Mouse (Mus musculus) embryo, embryonic 9.5 days (tissue): ENCODE measurements around the gene Per1.

Experiments used
- DNase-seq: peaks from one replicate; pipeline ENCODE4 v3.0.0-alpha.2; 2017; ENCODE audit errors: extremely low spot score

Gene Per1

DNA sequence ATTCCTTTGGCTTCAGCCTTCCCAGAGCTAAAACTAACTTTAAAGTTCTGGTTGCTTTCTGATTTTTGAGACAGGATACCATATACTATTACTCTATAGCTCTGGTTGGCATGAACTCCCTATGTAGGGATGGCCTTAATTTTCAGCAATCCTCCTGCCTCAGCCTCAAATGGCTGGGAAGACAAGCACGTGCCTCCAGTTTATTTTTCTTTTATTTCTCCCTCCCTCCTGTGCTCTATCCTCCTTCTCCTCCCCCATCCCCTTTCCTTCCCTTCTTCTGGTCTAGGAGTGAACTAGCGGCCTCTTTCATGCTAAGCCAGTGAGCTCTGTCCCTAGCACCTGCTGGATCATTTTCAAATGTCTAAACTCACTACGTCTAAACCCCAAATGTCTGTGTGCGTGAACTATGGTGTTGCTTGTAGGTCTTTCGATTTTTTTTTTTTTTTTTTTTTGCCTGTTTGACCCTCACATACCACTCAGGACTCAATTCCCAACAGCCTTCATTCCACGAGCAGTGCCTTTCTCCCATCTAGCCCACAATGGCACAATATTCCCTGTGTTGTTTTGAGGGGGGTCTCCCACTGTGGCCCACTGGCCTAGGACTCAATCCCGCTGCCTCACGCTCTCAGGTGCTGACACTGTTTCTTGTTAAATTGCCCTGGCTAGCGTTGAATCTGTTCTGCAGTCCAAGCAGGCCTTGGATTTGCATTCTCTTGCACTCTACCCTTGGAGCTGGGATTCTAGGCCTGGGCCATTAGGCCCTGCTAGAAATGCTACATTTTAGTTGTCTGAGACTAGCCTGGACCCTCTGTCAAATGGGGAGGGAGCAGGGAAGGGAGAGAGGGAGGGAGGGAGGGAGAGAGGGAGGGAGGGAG is 30.5 kb upstream of the Per1 start:
- no peak for DNase-seq

DNA sequence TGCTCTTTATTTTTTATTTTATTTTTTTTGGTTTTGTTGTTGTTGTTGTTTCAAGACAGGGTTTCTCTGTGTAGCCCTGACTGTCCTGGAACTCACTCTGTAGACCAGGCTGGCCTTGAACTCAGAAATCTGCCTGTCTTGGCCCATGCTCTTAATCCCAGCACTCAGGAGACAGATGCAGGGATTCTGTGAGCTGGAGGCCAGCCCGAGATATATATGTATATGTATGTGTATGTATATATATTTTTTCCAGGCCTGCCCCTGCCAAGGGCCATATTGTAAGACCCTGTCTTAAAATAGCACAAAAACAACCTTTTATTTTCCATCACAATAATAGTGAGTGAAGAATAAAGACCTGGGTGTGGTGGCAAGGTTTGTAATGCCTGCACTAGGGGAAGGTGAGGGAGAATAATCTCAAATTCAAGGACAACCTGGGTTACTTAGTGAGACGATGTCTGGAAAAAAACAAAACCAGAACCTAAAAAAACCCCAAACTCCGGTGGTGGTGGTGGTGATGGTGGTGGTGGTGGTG is 29.6 kb upstream of the Per1 start:
- no peak for DNase-seq

DNA sequence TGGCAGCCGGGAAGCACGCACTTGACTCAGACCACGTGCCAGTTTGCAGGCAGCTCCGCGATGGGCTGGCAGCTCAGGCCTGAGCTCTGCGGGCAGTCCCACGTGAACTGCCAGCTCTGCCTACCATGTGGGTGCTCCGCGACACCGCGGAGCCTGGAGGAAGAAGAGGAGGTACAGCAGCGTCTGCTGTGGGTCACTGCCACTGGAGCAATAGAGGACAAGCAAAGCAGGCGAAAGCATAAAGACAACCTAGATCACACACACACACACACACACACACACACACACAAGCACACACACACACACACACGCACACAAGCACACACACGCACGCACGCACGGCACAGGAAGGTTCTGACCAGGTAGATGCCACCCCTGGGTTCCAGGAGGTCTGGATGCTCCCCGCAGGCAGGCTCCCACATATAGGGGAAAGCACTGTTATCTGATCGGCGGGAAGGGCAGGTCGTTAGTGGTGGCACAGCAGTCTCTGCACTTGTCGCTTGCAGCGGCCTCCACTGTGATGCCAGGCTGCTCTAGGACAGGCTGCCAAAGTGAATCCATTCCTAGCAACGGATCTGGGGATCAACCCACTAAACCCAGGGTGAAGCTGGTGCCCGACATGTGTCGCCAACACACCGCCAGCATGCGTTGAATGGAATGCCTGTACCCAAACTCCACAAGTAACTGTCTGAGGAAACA is 28.7 kb upstream of the Per1 start:
- DNase-seq, result peak; percentile 56

GRCm38 (mm10) chr11:69066956-69067355 is 28.1 kb upstream of the Per1 start:
- peak; percentile 88 for DNase-seq

DNA sequence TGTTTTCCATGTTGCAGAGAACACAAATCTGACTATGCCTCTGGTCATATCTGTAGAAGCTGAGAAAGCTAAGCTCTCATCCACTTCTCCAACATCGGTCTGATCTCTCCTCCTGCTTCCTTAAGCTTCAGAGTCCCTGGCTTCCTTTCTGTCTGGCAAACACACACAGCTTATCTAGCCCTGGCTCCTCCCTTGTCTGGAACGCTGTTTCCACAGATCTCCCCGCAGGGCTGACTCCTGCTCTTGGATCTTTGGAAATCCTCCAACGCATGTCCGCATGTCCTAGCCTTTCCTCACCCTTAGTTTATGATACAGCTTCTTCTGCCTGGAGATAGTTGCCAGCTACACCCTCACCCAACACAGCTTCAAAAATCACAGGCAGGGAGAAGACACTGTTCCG is 27.4 kb upstream of the Per1 start:
- DNase-seq, result no peak

DNA sequence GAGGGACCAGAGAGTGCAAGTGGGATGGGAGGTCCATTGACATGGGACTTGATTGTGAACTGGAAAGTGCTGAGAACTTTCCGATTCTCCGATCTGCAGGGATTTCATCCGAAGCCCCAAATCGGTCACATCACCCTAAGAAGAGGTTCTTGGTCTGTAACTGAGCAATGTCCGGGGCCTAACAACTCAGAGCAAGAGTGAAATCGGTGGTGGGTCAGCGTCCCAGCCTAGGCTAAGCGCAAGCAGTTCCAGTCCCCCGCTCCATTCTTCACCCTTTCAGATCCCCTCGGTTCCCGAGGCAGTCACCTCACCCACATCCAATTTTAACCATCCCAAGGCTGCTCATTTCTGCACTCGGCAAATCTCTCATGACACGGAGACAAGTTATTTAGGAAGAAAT is 24.9 kb upstream of the Per1 start:
- no peak for DNase-seq

DNA sequence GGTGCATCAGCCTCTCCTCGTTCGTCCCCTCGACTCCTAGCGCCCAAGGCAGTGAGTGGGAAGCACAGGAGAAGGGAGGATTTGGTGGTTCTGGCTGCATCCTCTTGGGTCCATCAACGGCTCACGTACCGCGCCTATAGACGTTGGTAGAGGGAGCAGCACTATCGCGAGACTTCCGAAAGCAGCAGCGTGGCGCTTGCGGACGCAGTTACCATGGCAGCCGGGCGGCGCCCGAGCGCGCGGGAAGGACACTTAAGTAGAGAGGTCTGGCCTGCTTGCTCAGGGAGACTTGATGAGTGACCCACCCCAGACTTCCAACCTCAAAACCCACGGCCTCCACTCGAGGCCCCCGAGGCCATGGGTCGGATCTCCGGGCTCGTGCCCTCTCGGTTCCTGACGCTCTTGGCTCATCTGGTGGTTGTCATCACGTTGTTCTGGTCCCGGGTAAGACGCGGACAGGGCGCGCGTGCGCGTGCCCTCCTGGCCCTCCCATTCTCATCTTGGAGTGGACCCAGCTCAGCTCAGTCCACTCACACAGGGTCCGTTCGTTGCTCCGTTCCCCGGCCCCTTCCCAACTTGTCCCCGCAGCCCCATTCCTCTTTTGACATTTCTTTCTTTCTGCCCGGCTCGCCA is 24.3 kb upstream of the Per1 start, which contains the start of gene Tmem107:
Gene Tmem107 (plus strand): TSS at position 217 of the 633 bp plus-strand sequence.
- peak; percentile 93 for DNase-seq

DNA sequence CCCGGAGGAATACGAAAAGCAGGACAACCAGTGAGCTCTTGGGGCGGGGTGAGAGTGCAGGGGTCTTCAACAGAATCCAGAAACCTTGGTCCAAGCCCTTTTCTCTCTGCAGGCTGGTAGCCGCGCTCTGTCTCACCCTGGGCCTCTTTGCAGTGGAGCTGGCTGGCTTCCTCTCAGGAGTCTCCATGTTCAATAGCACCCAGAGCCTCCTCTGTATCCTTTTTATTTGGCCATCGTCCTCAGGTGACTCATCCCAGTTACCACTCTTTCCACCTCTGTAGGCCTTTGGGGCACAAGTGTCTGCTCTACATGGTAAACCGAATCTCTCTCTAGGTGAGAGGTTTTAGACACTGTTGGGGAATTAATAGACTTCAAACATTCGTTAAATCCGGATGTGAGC is 23.8 kb upstream of the Per1 start:
- no peak for DNase-seq

- no peak for DNase-seq
Observed at GRCm38 (mm10) chr11:69072234-69072633, 22.8 kb upstream of the Per1 start.

- no peak for DNase-seq
Observed at GRCm38 (mm10) chr11:69072666-69073064, 22.4 kb upstream of the Per1 start.

GRCm38 (mm10) chr11:69073065-69073888 is 21.7 kb upstream of the Per1 start:
- peak; percentile 93 for DNase-seq

- no peak for DNase-seq
Observed at GRCm38 (mm10) chr11:69073951-69074775, 20.9 kb upstream of the Per1 start.

DNA sequence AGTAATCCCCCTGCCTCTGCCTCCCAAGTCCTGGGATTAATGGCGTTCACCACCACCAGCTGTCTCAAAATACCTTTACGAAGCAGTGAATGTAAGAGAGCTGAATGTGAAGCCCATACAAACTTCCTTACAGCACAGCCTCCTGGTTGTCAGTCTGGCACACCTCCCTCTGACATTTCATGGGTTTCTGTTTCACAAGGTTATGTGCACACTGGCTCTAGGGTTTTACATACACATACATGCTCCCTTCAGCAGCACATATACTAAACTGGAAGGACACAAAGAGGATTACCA is 20.3 kb upstream of the Per1 start:
- DNase-seq, result no peak

- peak; percentile 67 for DNase-seq
Observed at GRCm38 (mm10) chr11:69075764-69076479, 19.1 kb upstream of the Per1 start.

DNA sequence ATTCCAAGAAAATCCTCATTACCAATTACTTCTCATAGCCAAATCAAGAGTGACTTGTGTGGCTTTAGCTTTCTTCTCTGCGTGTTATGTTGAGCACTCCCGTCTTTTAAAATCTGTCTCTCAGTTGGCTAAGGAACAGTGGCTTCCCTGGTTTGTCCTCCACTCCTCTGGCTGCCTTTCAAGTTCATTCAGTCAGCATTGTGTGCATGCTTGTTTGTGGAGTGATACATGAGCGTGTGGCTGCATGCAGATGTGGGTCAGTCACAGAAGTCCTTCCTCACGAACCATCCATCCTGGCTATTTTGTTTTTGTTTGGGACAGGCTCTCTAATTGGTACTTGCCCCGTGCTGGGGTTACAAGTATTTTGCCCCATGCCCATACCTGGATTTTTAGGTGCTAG is 18.4 kb upstream of the Per1 start:
- DNase-seq, result no peak

DNA sequence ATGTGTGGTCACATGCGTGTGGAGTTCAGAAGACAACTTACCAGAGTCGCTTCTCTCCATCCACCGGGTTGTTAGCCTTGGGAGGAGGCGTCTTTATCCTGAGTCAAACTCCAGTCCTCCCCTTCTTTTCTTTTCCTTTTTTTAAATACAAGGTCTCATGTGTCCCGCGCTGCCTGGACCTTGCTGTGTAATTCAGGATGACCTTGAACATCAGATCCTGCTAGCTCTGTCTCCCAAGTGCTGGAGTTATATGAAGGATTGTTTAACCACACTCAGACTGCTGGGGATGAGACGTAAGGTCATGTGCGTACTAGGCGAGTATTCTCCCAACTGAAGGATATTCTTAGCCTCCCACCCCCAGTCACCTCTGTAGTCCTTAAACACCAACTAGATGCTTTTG is 17.7 kb upstream of the Per1 start:
- no peak for DNase-seq

DNA sequence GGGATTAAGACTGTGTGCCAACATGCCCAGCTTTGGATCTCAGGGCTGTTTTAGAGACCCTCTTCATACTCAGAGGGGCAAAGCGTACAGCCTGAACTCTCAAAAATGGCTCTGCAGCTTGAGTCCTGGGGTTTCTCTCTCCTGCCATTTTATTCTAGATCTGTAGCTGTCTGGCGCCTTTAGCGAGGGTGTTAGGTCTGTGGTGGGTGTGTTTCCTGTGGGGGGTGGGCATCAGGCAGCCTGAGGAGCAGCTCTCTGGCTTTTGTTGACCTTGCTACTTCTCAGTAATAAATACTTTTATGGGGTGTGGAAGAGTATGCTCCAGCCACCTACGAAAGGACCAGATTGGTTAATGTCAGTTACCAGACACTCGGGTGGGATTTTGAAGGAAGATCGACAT is 17.0 kb upstream of the Per1 start:
- DNase-seq, result no peak

- no peak for DNase-seq
Observed at GRCm38 (mm10) chr11:69078805-69079438, 16.1 kb upstream of the Per1 start.

- DNase-seq, result no peak
Observed at GRCm38 (mm10) chr11:69080102-69080854, 14.7 kb upstream of the Per1 start.
